Mouse (Mus musculus): Measurements from ENCODE around the gene Ogn.
"Not testable (repeated sequence)": the region's sequence is repeated elsewhere in the genome, so short reads cannot be mapped to it uniquely, and the experiment has no call there.

Gene Ogn

GRCm38 (mm10) chr13:49607714-49608113 is at the start of gene Ogn:
Ogn (plus strand) TSS chr13:49608046.
- in situ Hi-C loops (cut with MboI; ENCODE audit: unreplicated experiment in 2 of 2), result no loop called here

DNA sequence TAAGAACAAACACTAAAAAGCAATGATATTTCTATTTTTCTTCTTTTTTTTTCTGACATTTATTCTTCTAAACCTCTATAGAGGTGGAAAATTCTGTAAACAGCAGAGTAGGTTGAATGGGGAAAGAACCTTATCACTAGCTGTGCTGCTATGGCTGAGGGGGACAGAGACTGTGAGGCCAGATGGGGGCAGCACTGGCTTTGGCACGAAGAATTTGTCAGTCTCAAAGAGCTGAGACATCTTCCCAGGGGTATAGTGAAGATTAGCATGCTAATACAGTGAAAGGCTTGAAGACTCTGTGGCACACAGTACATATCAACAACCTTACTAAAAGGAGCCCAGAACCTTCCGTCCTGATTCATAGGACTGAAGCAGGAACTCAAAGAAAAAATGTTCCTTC is 48.7 kb upstream of the Ogn start:
- in situ Hi-C loops (cut with MboI; ENCODE audit: unreplicated experiment in 2 of 2), result no loop called here

- in situ Hi-C loops (cut with MboI; ENCODE audit: unreplicated experiment in 2 of 2), result no loop called here
Measured at GRCm38 (mm10) chr13:49560886-49561285, 47.0 kb upstream of the Ogn start.

DNA sequence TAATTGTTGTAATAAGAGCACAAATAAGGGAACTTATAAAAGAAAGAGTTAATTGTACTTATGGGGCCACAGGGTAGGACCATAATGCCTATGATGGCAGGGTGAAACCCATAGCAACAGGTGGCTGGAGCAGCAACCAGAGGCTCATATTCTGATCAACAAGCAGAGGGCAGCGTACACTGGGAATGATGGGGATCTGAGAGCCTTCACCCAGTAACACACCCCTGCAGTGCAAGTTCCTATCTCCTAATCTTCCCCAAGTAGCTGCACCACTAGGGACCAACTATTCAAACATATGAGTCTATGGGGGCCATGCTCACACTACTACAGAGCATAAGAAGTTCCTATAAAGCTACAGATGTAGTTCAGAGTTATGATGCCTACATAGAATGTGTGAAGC is 43.5 kb upstream of the Ogn start:
- in situ Hi-C loops (cut with MboI; ENCODE audit: unreplicated experiment in 2 of 2), result no loop called here

DNA sequence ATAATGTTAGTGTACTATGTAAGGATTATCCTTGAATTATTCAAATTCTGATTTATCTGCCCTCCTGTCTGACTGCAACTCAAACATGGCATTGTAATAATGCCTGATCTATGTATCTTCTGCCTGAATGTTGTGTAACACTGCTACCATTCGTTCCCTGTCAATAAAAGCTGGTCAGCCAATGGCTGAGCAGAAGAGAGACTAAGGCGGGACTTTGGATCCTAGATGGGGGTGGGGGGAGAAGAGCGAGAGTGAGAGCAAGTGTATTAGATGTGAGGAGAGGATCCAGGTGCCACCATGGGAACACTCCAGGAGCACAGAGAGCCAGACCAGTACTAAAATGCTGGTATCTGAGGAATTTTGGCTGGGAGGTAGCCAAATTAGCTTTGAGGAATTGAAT is 37.5 kb upstream of the Ogn start:
- in situ Hi-C loops (cut with MboI; ENCODE audit: unreplicated experiment in 2 of 2), result no loop called here

DNA sequence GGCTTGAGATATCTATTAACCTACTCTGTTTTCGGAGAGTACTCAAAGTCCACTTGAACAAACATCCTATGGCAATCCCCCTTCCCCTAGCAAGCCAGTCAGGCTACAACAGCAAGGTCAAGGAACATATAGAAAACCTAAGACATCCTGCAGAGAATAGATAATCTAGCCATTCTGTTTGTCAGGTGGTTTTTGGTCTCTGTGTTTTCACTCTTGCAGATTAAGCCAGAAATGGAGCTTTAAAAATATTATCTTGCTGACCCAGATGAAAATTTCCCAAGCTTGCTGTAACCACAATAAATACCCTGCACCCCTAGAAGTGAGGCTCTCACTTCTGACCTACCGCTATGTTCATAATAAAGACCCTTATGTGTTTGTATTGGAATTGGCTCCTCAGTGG is 36.4 kb upstream of the Ogn start:
- in situ Hi-C loops (cut with MboI; ENCODE audit: unreplicated experiment in 2 of 2), result no loop called here

DNA sequence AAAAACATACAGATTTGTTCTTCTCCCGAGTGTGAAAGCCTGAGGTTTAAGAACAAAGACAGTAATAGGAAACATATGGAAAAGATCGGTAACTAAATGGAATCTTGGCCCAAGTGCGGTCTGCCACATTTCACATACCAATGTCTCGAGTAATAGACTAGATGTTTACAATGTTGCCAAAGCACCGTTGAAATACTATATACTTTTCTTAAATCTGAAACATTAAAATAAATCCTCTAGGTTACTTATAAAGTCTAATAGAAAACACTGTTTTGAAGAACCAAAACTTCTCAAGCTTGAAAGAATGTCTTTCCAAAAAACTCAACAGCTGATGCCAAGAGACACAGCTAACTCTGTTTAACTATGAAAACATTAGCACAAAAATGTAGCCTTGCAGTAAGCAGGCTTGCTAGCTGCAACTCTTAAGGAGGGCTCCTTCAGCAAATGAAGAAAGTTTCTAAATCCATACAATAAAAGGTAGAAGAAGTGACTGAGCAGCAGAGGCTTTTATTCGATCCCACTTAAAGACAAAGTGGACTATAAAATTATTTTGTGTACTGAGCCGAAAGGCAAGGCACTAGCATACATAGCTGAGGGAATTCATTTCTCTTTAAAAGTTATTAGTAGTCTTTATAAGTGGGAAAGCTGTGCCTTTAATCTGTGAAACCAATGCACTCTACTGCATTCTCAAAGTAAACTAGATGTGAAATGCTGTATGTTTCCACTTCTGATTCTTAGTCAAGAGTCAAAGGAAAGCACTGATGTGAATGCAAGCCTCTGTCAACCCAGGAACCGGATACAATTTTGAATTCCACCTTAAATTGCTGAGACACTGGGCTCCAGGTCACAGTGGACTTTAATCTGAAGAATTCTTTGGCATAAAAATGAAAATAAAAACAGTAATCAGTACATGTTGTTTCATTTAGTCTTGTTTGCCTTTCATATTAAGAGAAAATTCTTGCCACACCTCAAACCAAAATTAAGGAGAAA is 26.0 kb upstream of the Ogn start, which contains the start of gene Omd:
Gene Omd, plus strand, starts transcription at position 922 of the 990 bp plus-strand sequence.
- in situ Hi-C loops (cut with MboI; ENCODE audit: unreplicated experiment in 2 of 2), result no loop called here

DNA sequence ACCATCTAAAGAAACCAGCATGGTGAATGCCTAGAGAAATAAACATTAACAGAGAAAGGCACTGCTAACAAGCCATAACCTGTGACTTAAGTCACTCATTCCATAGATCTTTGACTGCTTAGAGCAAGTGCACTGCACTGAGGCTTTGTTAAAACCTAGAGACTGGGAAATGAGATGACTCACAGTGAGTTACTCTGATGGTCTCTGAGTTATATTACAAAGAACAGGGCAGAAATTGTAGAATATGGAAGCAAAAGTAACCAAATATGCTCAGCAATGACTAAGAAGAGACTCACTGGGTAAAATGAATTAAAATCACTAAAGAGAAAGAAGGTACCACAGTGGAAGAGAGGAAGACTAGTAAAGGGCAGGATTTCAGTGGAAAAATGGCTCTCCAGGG is 24.0 kb upstream of the Ogn start:
- in situ Hi-C loops (cut with MboI; ENCODE audit: unreplicated experiment in 2 of 2), result no loop called here

- in situ Hi-C loops (cut with MboI; ENCODE audit: unreplicated experiment in 2 of 2), result no loop called here
Measured at GRCm38 (mm10) chr13:49584307-49585005, 23.4 kb upstream of the Ogn start.

DNA sequence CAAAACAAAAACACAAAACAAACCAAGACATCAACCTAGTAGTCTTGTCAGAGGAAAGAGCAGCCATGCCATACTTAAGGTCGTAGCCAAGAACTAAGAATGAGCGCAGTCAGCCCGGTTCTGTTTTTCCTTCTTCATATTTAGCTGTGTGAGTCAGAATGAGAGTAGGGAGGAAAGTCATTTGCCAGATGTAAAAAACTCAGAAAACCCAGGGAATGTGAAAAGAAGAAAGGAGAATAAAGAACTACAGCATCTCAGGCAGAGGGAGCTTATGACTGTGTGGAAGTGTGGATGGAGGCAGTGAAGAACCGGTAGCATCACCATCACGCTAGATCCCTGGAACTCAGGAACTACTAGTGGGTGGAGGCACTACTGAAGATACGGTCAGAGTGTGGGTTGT is 21.8 kb upstream of the Ogn start:
- in situ Hi-C loops (cut with MboI; ENCODE audit: unreplicated experiment in 2 of 2), result no loop called here

DNA sequence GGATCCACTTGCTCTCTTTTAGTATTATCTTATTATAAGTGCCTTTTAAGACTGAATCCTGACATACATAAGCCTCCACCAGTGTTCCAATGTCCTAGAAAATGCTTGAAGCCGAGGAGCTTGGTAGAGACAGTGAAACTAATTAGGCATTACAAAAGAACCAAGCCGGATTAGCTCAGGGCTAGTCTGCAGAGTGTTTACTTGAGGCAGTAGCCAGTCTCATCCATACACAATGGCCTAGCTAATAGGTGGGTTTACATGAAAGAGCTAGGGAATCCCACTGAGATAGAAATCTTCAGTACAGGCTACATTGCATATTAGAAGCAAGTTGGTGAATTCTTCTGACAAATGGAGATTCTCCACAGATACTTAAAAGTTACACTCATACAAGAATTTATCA is 5.3 kb upstream of the Ogn start:
- in situ Hi-C loops (cut with MboI; ENCODE audit: unreplicated experiment in 2 of 2), result not testable (repeated sequence)

DNA sequence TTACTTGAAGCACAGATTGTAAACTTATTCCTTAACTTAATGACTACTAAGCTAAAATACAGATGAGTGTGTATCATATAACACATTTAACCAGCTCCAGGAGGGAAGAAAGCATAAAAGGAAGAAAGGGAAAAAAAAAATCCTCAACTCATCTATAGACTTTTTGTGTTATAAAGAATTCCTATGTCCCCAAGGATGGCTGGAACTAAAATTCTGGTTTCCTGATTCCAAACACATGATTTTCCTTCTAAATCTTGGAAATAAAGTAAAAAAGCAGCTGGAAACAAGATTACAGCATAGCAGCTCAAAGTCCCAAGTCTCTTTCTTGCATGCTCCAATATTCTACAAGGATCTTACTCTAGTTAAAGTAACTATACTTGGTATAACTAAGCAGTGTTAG is 4.2 kb upstream of the Ogn start:
- in situ Hi-C loops (cut with MboI; ENCODE audit: unreplicated experiment in 2 of 2), result no loop called here

DNA sequence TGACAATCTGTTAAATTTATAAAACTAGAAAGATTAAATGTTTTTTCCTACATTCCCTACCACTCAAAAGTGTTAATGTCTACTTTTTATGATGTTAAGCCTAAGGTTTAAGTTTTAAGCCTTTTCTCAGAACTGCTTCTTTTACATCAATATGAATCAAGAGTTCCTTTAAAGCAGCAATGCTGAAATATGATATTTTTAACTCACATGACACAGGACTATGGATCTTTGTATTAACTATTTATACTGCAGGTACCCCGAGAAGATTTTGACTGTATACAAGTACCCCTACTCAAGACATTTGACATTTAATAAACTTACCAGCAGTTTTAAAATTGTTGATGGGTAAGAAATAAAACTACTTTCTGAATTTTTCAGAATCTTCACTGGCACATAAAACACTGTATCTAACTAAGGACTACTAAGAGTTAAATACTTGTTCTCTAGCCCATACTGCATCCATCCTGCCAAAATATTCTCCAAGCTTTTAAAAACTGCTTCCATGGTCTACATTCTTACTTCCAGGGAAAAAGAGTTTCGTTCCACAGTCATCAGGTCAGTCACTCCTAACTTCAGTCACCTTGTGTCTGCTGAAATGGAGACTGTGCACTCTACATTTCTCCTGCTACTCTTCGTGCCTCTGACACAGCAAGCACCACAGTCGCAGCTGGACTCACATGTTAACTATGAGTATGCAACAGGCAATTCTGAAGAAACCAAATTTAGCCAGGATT is 910 bp downstream of the Ogn start:
- in situ Hi-C loops (cut with MboI; ENCODE audit: unreplicated experiment in 2 of 2), result no loop called here

DNA sequence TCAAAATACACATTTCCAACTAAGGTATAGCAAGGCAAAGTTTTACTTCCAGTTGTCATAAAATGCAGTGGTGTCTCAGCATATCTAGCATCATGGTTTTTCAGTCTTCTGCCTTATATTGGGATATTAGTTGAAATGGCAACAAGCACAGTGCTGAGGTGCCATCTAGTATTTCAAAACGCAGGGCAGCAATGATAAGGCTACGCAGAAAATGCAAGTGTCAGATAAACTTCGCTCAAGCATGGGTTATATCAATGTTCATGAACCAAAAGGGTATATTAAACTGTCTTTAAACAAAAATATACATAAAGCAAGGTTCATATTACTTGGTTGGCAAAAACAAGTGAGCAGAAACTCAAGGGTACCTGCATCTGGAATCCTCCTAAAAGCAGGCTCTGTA is 9.2 kb downstream of the Ogn start:
- in situ Hi-C loops (cut with MboI; ENCODE audit: unreplicated experiment in 2 of 2), result no loop called here

DNA sequence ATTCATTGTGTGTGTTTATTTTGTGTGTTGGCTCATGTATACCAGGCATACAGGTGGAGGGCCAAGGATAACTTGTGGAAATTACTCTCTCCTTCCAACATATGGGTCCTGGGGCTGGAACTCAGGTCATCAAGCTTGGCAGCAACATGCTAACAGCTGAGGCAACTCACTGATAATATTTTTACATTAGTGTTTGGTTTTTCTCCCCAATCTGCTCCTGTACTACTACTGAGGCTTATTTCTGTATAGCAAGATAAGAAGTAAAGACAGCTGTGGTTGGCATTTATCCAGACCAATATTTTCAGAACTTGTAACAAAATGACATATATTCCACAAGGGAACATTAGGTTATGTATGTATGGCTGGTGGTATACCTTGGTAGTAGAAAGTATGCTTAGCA is 10.5 kb downstream of the Ogn start:
- in situ Hi-C loops (cut with MboI; ENCODE audit: unreplicated experiment in 2 of 2), result no loop called here

DNA sequence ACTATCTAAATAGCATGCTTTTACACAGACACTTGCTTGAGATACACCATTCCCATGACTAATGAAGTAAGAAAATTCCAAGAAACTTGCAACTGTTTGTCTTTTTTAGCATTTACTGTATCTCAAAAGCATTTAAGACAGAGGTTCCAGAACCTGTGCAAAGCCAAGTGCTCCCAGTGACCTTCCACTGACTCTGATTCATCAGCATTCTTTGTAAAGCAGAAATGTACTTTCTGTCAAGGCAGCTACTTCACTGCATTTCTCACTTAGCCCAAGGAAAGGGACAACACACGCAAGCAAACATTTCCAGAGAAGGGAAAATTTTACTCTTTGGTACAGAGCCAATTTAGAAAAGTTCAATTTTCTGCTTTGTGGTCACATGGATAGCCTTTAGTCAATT is 15.4 kb downstream of the Ogn start:
- in situ Hi-C loops (cut with MboI; ENCODE audit: unreplicated experiment in 2 of 2), result no loop called here

- in situ Hi-C loops (cut with MboI; ENCODE audit: unreplicated experiment in 2 of 2), result loop anchor here in 1 of 2 experiments (25.0 kb wide), 1 partner anchor 966 kb away; the partner anchor contains the start of gene Barx1
Measured at GRCm38 (mm10) chr13:49628167-49628566, 20.3 kb downstream of the Ogn start.

DNA sequence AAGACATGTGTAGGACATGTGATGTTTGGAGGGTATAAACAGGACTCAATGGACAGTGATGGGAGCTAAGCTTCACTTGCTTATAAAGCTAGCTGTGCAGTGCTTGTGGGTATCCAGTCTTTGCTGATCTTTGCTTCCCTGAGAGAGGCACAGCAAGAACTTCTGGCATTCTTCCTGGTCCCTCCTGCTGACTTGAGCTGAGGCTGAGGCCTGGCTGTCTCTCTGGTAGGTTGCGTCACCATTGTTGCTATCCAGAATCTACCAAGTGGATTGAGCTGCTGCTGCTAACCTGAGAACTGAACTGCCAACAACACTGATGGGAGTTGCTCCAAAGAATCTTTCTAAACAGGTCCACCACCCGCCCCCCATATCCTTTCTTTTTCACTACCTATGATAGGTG is 21.2 kb downstream of the Ogn start:
- in situ Hi-C loops (cut with MboI; ENCODE audit: unreplicated experiment in 2 of 2), result loop anchor here in 1 of 2 experiments (25.0 kb wide), 1 partner anchor 967 kb away; the partner anchor contains the start of gene Barx1

DNA sequence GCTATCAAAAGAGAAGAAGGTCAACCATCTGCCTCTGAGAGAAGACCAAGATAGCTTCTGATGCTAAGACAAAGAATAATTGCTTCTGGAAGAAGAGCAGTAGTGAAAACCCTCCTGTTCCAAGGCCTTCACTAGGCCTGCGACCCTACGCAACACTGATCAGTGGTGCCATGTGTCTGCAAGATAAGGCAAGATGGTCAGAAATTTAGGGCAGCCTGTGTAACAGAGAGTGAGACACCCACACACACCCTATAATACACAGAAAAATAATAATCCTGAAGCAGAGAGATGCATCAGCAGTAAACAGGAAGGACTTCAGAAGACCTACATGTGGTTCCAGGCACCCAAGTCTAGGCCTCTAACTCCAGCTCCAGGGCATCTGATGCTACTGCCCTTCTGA is 32.1 kb downstream of the Ogn start:
- in situ Hi-C loops (cut with MboI; ENCODE audit: unreplicated experiment in 2 of 2), result loop anchor here (10.0 to 25.0 kb wide), 3 partner anchors 195 to 978 kb away; partner anchors contain the start of genes Barx1 (in 1 of the 2) and Fgd3 (in 1 of the 2)

- in situ Hi-C loops (cut with MboI; ENCODE audit: unreplicated experiment in 2 of 2), result loop anchor here (10.0 to 25.0 kb wide), 3 partner anchors 198 to 980 kb away; partner anchors contain the start of genes Barx1 (in 1 of the 2) and Fgd3 (in 1 of the 2)
Measured at GRCm38 (mm10) chr13:49642650-49643049, 34.8 kb downstream of the Ogn start.
